Mouse (Mus musculus): ENCODE results near the gene Smim12.

GRCm38 (mm10) chr4:127224444-127225100 is 19.0 kb upstream of the Smim12 start:
- TF ChIP-seq CTCF (IDR thresholded peaks at IDR 0.05; ENCODE audit: low read depth) (no peak), EP300 (IDR thresholded peaks at IDR 0.05; ENCODE audit: low read depth) (no peak)

Measured in heart, postnatal 0 days (tissue).